Mouse (Mus musculus): Measurements from ENCODE around the gene Dynlt1a.
A peak's percentile ranks its signal among the peaks of the same experiment; 100 is the strongest.
"Not testable (repeated sequence)": the region's sequence is repeated elsewhere in the genome, so short reads cannot be mapped to it uniquely, and the experiment has no call there.

Dynlt1a gene

GRCm38 (mm10) chr17:6286169-6286568 is 31.1 kb downstream of the Dynlt1a start:
- DNase-seq = not testable (repeated sequence)

GRCm38 (mm10) chr17:6283137-6283536 is 34.2 kb downstream of the Dynlt1a start:
- not testable (repeated sequence) for DNase-seq

GRCm38 (mm10) chr17:6280513-6280912 is 36.8 kb downstream of the Dynlt1a start:
- DNase-seq = not testable (repeated sequence)

- not testable (repeated sequence) for DNase-seq
These were observed 37.5 kb downstream of the Dynlt1a start for GRCm38 (mm10) chr17:6279772-6280171.

GRCm38 (mm10) chr17:6279205-6279604 is 38.1 kb downstream of the Dynlt1a start:
- not testable (repeated sequence) for DNase-seq

GRCm38 (mm10) chr17:6274693-6275092 is 42.6 kb downstream of the Dynlt1a start:
- DNase-seq = not testable (repeated sequence)

- DNase-seq = not testable (repeated sequence)
These were observed 45.3 kb downstream of the Dynlt1a start for GRCm38 (mm10) chr17:6271970-6272369.

- not testable (repeated sequence) for DNase-seq
These were observed 46.5 kb downstream of the Dynlt1a start for GRCm38 (mm10) chr17:6270840-6271239.

GRCm38 (mm10) chr17:6269876-6270831 is 47.1 kb downstream of the Dynlt1a start:
- DNase-seq = not testable (repeated sequence)

- DNase-seq = peak; percentile 69
These were observed 60.2 kb downstream of the Dynlt1a start for GRCm38 (mm10) chr17:6257070-6257456.

- not testable (repeated sequence) for DNase-seq
These were observed 60.8 kb downstream of the Dynlt1a start, which contains the start of gene Tmem181a for GRCm38 (mm10) chr17:6256400-6257069. Gene Tmem181a, plus strand, starts transcription at chr17:6256860.
